Mouse (Mus musculus): ENCODE measurements around the gene Sarm1.

GRCm38 (mm10) chr11:78427655-78428054, 69.9 kb downstream of the Sarm1 start:
- no peak for TF ChIP-seq POLR2A (IDR thresholded peaks at IDR 0.05; ENCODE audit: control insufficient read depth, extremely low read depth, insufficient read depth, low read length, poor library complexity)
- no peak for TF ChIP-seq CTCF (IDR thresholded peaks at IDR 0.05; ENCODE audit: borderline replicate concordance, control insufficient read depth, extremely low read depth, insufficient read depth, low read length, poor library complexity)

Data from thymus, adult 2 months (tissue).